Mouse (Mus musculus) olfactory bulb, adult 2 months (tissue): ENCODE results near the gene Btbd18.

Experiments used
- CTCF ChIP-seq: fragments of 200-500 bp; IDR thresholded peaks from 2 replicates; pipeline ENCODE4 v1.5.1; 2012; ENCODE audit warnings: low read depth, mild to moderate bottlenecking, low read length, moderate library complexity; ENCODE audit not compliant: insufficient read depth
- POLR2A ChIP-seq: fragments of 200-500 bp; IDR thresholded peaks from 2 replicates; pipeline ENCODE4 v1.6.1; 2012; ENCODE audit warnings: mild to moderate bottlenecking, low read depth, low read length, moderate library complexity; ENCODE audit not compliant: insufficient read depth

GRCm38 (mm10) chr2:84632999-84633398 is 25.9 kb upstream of the Btbd18 start:
- TF ChIP-seq POLR2A (no peak), CTCF (no peak)
